Mouse (Mus musculus): ENCODE results near the gene Cdh12. TPM values are rescaled to one million over a fixed set of nuclear protein-coding genes. Genes with fewer than 3 reads are reported as not detected.

The Cdh12 gene
- total RNA-seq, 2 experiments from 2014 or later = 0.18 TPM

- no peak for DNase-seq
Observed at GRCm38 (mm10) chr15:20711859-20712258, 262.8 kb downstream of the Cdh12 start.

GRCm38 (mm10) chr15:20772289-20772688, 323.2 kb downstream of the Cdh12 start:
- DNase-seq = no peak

GRCm38 (mm10) chr15:20773423-20773822, 324.4 kb downstream of the Cdh12 start:
- no peak for DNase-seq

- DNase-seq = no peak
Observed at GRCm38 (mm10) chr15:20796999-20797398, 347.9 kb downstream of the Cdh12 start.

- no peak for DNase-seq
Observed at GRCm38 (mm10) chr15:20798541-20798940, 349.5 kb downstream of the Cdh12 start.

- no peak for DNase-seq
Observed at GRCm38 (mm10) chr15:20835887-20836286, 386.8 kb downstream of the Cdh12 start.

GRCm38 (mm10) chr15:20836991-20837390, 387.9 kb downstream of the Cdh12 start:
- no peak for DNase-seq

GRCm38 (mm10) chr15:20841479-20841878, 392.4 kb downstream of the Cdh12 start:
- no peak for DNase-seq

- no peak for DNase-seq
Observed at GRCm38 (mm10) chr15:20863076-20863475, 414.0 kb downstream of the Cdh12 start.

- no peak for DNase-seq
Observed at GRCm38 (mm10) chr15:20872518-20872917, 423.5 kb downstream of the Cdh12 start.

- no peak for DNase-seq
Observed at GRCm38 (mm10) chr15:20876993-20877392, 427.9 kb downstream of the Cdh12 start.

GRCm38 (mm10) chr15:20893471-20893870, 444.4 kb downstream of the Cdh12 start:
- no peak for DNase-seq

GRCm38 (mm10) chr15:20902568-20902967, 453.5 kb downstream of the Cdh12 start:
- DNase-seq = no peak

GRCm38 (mm10) chr15:20928221-20928620, 479.2 kb downstream of the Cdh12 start:
- DNase-seq = no peak

GRCm38 (mm10) chr15:20944000-20944399, 494.9 kb downstream of the Cdh12 start:
- no peak for DNase-seq

- DNase-seq = no peak
Observed at GRCm38 (mm10) chr15:20967463-20967862, 518.4 kb downstream of the Cdh12 start.

- no peak for DNase-seq
Observed at GRCm38 (mm10) chr15:20971041-20971440, 522.0 kb downstream of the Cdh12 start.

GRCm38 (mm10) chr15:21000541-21000940, 551.5 kb downstream of the Cdh12 start:
- no peak for DNase-seq

GRCm38 (mm10) chr15:21007931-21008330, 558.9 kb downstream of the Cdh12 start:
- DNase-seq = no peak

- DNase-seq = no peak
Observed at GRCm38 (mm10) chr15:21008487-21008886, 559.4 kb downstream of the Cdh12 start.

- DNase-seq = peak; percentile 26
Observed at GRCm38 (mm10) chr15:21008969-21009368, 559.9 kb downstream of the Cdh12 start.

- no peak for DNase-seq
Observed at GRCm38 (mm10) chr15:21063683-21064082, 614.6 kb downstream of the Cdh12 start.

GRCm38 (mm10) chr15:21069264-21069663, 620.2 kb downstream of the Cdh12 start:
- DNase-seq = no peak

GRCm38 (mm10) chr15:21092824-21093223, 643.8 kb downstream of the Cdh12 start:
- DNase-seq = no peak
